Comparison of ENCODE assay signal across 8 mouse cellular contexts in the genomic region with DNA sequence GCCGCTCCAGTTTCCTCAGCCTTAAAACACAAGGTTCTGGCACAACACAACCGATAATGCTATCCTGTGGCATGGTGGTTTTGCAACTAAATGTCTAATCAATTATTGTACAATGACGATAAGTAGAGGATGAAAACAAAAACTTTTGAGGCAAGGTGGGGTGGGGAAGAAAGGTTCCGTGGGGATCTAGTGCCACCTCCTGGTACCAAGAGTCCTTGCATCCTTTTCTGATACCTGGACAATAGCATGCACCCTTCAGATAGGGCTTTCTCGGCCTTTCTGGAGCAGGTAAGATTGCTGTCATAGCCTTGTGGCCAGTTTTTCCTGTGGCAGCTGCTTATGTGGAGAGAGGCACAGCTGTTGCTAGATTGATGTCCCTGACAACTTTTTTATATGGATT. TPM values are rescaled to one million over a fixed set of nuclear protein-coding genes. Genes with fewer than 3 reads are reported as not detected.
DNase-seq lines count a peak whose midpoint lies in the region; ATAC-seq and TF ChIP-seq lines count a peak whose summit lies in the region.

No protein-coding gene starts in this region.

- TF ChIP-seq CTCF in thymus, adult 2 months (IDR thresholded peaks at IDR 0.05; ENCODE audit: borderline replicate concordance, control insufficient read depth, extremely low read depth, insufficient read depth, low read length, poor library complexity), result no peak

- no peak overlapping the region for H3K9ac ChIP-seq in midbrain, embryonic 11.5 days (ENCODE audit: low read length)

- H3K9me3 ChIP-seq in embryonic facial prominence, embryonic 10.5 days, result no peaks in the 10 kb centered on the region
- no peaks in the 10 kb centered on the region for H3K9me3 ChIP-seq in midbrain, embryonic 11.5 days (ENCODE audit: control insufficient read depth, low read length)

- no peak overlapping the region for H3K4me2 ChIP-seq in midbrain, embryonic 11.5 days

- no peaks in the 10 kb centered on the region for H3K4me1 ChIP-seq in thymus, adult 2 months (replicated peaks; ENCODE audit: control insufficient read depth, insufficient read depth, low read length)
- H3K4me1 ChIP-seq in embryonic facial prominence, embryonic 10.5 days, result no peaks in the 10 kb centered on the region
- no peaks in the 10 kb centered on the region for H3K4me1 ChIP-seq in midbrain, embryonic 11.5 days (ENCODE audit: control insufficient read depth, insufficient read depth, low read length)

- no peak overlapping the region for H3K4me3 ChIP-seq in thymus, adult 2 months (ENCODE audit: control insufficient read depth, insufficient read depth, low read length)
- no peak overlapping the region for H3K4me3 ChIP-seq in embryonic facial prominence, embryonic 10.5 days
- no peak overlapping the region for H3K4me3 ChIP-seq in midbrain, embryonic 11.5 days (ENCODE audit: low read depth, low read length)

- ATAC-seq in frontal cortex, adult (ENCODE audit: low TSS enrichment), result peak; percentile 87
- peak; percentile 50; the same call in 1 of the 2 replicates for ATAC-seq in midbrain, embryonic 11.5 days (ENCODE audit: low FRiP score)

- WGBS in thymus, adult 2 months, result 30% methylated on average over 5 of the region's 5 CpGs
- WGBS in embryonic facial prominence, embryonic 10.5 days, result 33% methylated on average over 5 of the region's 5 CpGs
- WGBS in midbrain, embryonic 11.5 days, result 37% methylated on average over 5 of the region's 5 CpGs

- no peak for DNase-seq in frontal cortex, postnatal 25 days (ENCODE audit: low spot score in 2 of 2)
- DNase-seq in thymus, adult 2 months, result peak; percentile 9
- no peak for DNase-seq in thymus, postnatal 36 days
- DNase-seq in embryonic facial prominence, embryonic 10.5 days (ENCODE audit: low spot score), result peak; percentile 33
- DNase-seq in kidney, postnatal 14 days, result peak; percentile 52
- DNase-seq in midbrain, embryonic 11.5 days (ENCODE audit: low spot score, missing footprints), result peak; percentile 88
- DNase-seq in spleen, postnatal 4 days (ENCODE audit: low spot score in 2 of 2), result no peak

- no peaks in the 10 kb centered on the region for H3K36me3 ChIP-seq in thymus, adult 2 months (ENCODE audit: control insufficient read depth, insufficient read depth, low read length)
- no peaks in the 10 kb centered on the region for H3K36me3 ChIP-seq in embryonic facial prominence, embryonic 10.5 days (replicated peaks)
- no peaks in the 10 kb centered on the region for H3K36me3 ChIP-seq in midbrain, embryonic 11.5 days (ENCODE audit: control insufficient read depth, insufficient read depth, low read length)

- H3K27me3 ChIP-seq in thymus, adult 2 months (ENCODE audit: control insufficient read depth, insufficient read depth, low read length), result no peaks in the 10 kb centered on the region
- no peaks in the 10 kb centered on the region for H3K27me3 ChIP-seq in embryonic facial prominence, embryonic 10.5 days (replicated peaks; ENCODE audit: low read depth, poor library complexity, severe bottlenecking)
- no peaks in the 10 kb centered on the region for H3K27me3 ChIP-seq in midbrain, embryonic 11.5 days (ENCODE audit: control insufficient read depth, insufficient read depth, low read length)

- no peak overlapping the region for H3K27ac ChIP-seq in thymus, adult 2 months (ENCODE audit: control insufficient read depth, insufficient read depth, low read length)
- no peak overlapping the region for H3K27ac ChIP-seq in embryonic facial prominence, embryonic 10.5 days (replicated peaks)
- no peak overlapping the region for H3K27ac ChIP-seq in midbrain, embryonic 11.5 days (ENCODE audit: low read depth, low read length)

- no peak for TF ChIP-seq POLR2A in thymus, adult 2 months (IDR thresholded peaks at IDR 0.05; ENCODE audit: control insufficient read depth, extremely low read depth, insufficient read depth, low read length, poor library complexity)

RNA-seq across cellular contexts. Expression of gene Rptn, which starts 13.5 kb away (rescaled TPM):
- 1.5 and 1.6 TPM in 2 replicates for polyA plus RNA-seq in thymus, adult 2 months (2012; rRNA removed)
- not detected in 2 replicates for polyA plus RNA-seq in embryonic facial prominence, embryonic 10.5 days (2016; fragmentation: Nextera tagmentation; extraction: Ambion mirVana)
- polyA plus RNA-seq in midbrain, embryonic 11.5 days (2014; fragmentation: Nextera tagmentation; extraction: Ambion mirVana), result not detected in 2 replicates

RNA-seq across cellular contexts. Expression of gene Tchh, which starts 35.1 kb away (rescaled TPM):
- polyA plus RNA-seq in thymus, adult 2 months (2012; rRNA removed), result 0.14 and 0.22 TPM in 2 replicates
- 0.29 and 0.32 TPM in 2 replicates for polyA plus RNA-seq in embryonic facial prominence, embryonic 10.5 days (2016; fragmentation: Nextera tagmentation; extraction: Ambion mirVana)
- 0.44 and 1.1 TPM in 2 replicates for polyA plus RNA-seq in midbrain, embryonic 11.5 days (2014; fragmentation: Nextera tagmentation; extraction: Ambion mirVana)

Comparison
In these comparisons a context has a peak if more than half of its experiments do, and no peak if none do; other contexts are left out.
1. DNase-seq: peak in thymus, adult 2 months (single experiment), embryonic facial prominence, embryonic 10.5 days (single experiment), kidney, postnatal 14 days (single experiment) and midbrain, embryonic 11.5 days (single experiment); none in frontal cortex, postnatal 25 days (0 of 2), thymus, postnatal 36 days (0 of 2) and spleen, postnatal 4 days (0 of 2).